26 mouse cellular contexts compared by ENCODE assay signal in genomic region chr15:63687852-63688251, GRCm38 (mm10).
"Had no signal": no experiment of that assay in that cellular context is flagged by ENCODE, and none has a peak within 500 bp of the region (broad histone marks: within the 10 kb centered on the region; RNA-seq: fewer than 3 reads in every experiment).

No protein-coding gene starts in this region.

- H3K27ac ChIP-seq: gastrocnemius, adult 2 months; heart, embryonic 10.5 days; hindbrain, embryonic 10.5 days; hindbrain, embryonic 12.5 days; hindbrain, embryonic 14.5 days; intestine, embryonic 15.5 days; layer of hippocampus, adult 2 months; limb, embryonic 12.5 days; limb, embryonic 15.5 days; liver, embryonic 14.5 days had no signal

- H3K4me1 ChIP-seq: heart, embryonic 12.5 days; intestine, embryonic 15.5 days; limb, embryonic 12.5 days; limb, embryonic 15.5 days had no signal

- H3K4me3 ChIP-seq: gastrocnemius, adult 2 months; heart, embryonic 10.5 days; heart, embryonic 12.5 days; hindbrain, embryonic 10.5 days; hindbrain, embryonic 12.5 days; intestine, embryonic 15.5 days; layer of hippocampus, adult 2 months; limb, embryonic 12.5 days; limb, embryonic 15.5 days had no signal

- H3K9me3 ChIP-seq: heart, embryonic 10.5 days; heart, embryonic 12.5 days; hindbrain, embryonic 10.5 days; hindbrain, embryonic 12.5 days; intestine, embryonic 15.5 days; limb, embryonic 12.5 days; limb, embryonic 15.5 days had no signal

- DNase-seq: gastrocnemius, adult 2 months; gastrocnemius, postnatal 10 days; gastrocnemius, postnatal 25 days; heart, adult 18-20 months; heart, postnatal 10 days; heart, postnatal 4 days; kidney, adult 18-20 months; kidney, adult 8-10 months; kidney, postnatal 10 days; kidney, postnatal 25 days; kidney, postnatal 4 days; layer of hippocampus, postnatal 36 days; left cerebral cortex, postnatal 4 days had no signal

- H3K27me3 ChIP-seq: heart, embryonic 12.5 days; hindbrain, embryonic 12.5 days; intestine, embryonic 15.5 days; limb, embryonic 12.5 days; limb, embryonic 15.5 days had no signal

- ATAC-seq: hindbrain, embryonic 16.5 days; inflammation-experienced regulatory T-cells, adult 6 months; intestine, embryonic 15.5 days; intestine, postnatal 0 days had no signal

- H3K36me3 ChIP-seq: heart, embryonic 10.5 days; heart, embryonic 12.5 days; hindbrain, embryonic 10.5 days; hindbrain, embryonic 12.5 days; intestine, embryonic 15.5 days; limb, embryonic 12.5 days; limb, embryonic 15.5 days had no signal

- H3K9ac ChIP-seq: heart, embryonic 12.5 days; hindbrain, embryonic 12.5 days; hindbrain, embryonic 14.5 days; intestine, embryonic 15.5 days; limb, embryonic 12.5 days; limb, embryonic 15.5 days; liver, embryonic 14.5 days had no signal

- H3K4me2 ChIP-seq: heart, embryonic 12.5 days; hindbrain, embryonic 12.5 days; hindbrain, embryonic 14.5 days; intestine, embryonic 15.5 days; limb, embryonic 12.5 days; limb, embryonic 15.5 days had no signal
